Mouse (Mus musculus): ENCODE measurements at regions not wholly inside any gene's neighbourhood (a gene's known extent, or its start where the extent isn't known, plus 50 kb on each side); places are given as distances from the start of the nearest gene placed in this dataset.
"Not testable (repeated sequence)": the region's sequence is repeated elsewhere in the genome, so short reads cannot be mapped to it uniquely, and the experiment has no call there.

GRCm38 (mm10) chr13:4858341-4858740 lies 249.4 kb upstream of the Akr1e1 start:
- WGBS, result 13% methylated on average over 1 of the region's 1 CpGs
- H3K4me2 ChIP-seq (ENCODE audit: low read length), result no peak overlapping the region

GRCm38 (mm10) chr13:4839481-4839880 lies 230.5 kb upstream of the Akr1e1 start:
- H3K4me2 ChIP-seq (ENCODE audit: low read length); H3K9ac ChIP-seq (replicated peaks; ENCODE audit: low read length); H3K9me3 ChIP-seq (ENCODE audit: control insufficient read depth, low read length); ATAC-seq (ENCODE audit: low FRiP score, low TSS enrichment); H3K36me3 ChIP-seq (ENCODE audit: control insufficient read depth, insufficient read depth, low read length); DNase-seq; H3K4me3 ChIP-seq (replicated peaks; ENCODE audit: low read depth, low read length); H3K4me1 ChIP-seq (ENCODE audit: control insufficient read depth, insufficient read depth, low read length); H3K27me3 ChIP-seq (ENCODE audit: control insufficient read depth, insufficient read depth, low read length); H3K27ac ChIP-seq (replicated peaks; ENCODE audit: low read depth, low read length): not testable (repeated sequence)
- 96% methylated on average over 2 of the region's 2 CpGs for WGBS

More at GRCm38 (mm10) chr13:4858341-4858740, 249.4 kb upstream of the Akr1e1 start:
- DNase-seq, result peak; percentile 3
- Histone ChIP-seq H3K27ac (replicated peaks; ENCODE audit: low read depth, low read length) (no peak overlapping the region), H3K36me3 (ENCODE audit: control insufficient read depth, insufficient read depth, low read length) (no peaks in the 10 kb centered on the region), H3K4me1 (ENCODE audit: control insufficient read depth, insufficient read depth, low read length) (no peaks in the 10 kb centered on the region), H3K9me3 (ENCODE audit: control insufficient read depth, low read length) (no peaks in the 10 kb centered on the region), H3K4me3 (replicated peaks; ENCODE audit: low read depth, low read length) (no peak overlapping the region), H3K9ac (replicated peaks; ENCODE audit: low read length) (no peak overlapping the region), H3K27me3 (ENCODE audit: control insufficient read depth, insufficient read depth, low read length) (no peaks in the 10 kb centered on the region)
- no peak for ATAC-seq (ENCODE audit: low FRiP score, low TSS enrichment)

GRCm38 (mm10) chr13:4826756-4827155 lies 217.8 kb upstream of the Akr1e1 start:
- Histone ChIP-seq H3K27ac (replicated peaks; ENCODE audit: low read depth, low read length) (no peak overlapping the region), H3K27me3 (ENCODE audit: control insufficient read depth, insufficient read depth, low read length) (no peaks in the 10 kb centered on the region), H3K36me3 (ENCODE audit: control insufficient read depth, insufficient read depth, low read length) (no peaks in the 10 kb centered on the region), H3K9me3 (ENCODE audit: control insufficient read depth, low read length) (no peaks in the 10 kb centered on the region), H3K9ac (replicated peaks; ENCODE audit: low read length) (no peak overlapping the region), H3K4me1 (ENCODE audit: control insufficient read depth, insufficient read depth, low read length) (no peaks in the 10 kb centered on the region), H3K4me2 (ENCODE audit: low read length) (no peak overlapping the region), H3K4me3 (replicated peaks; ENCODE audit: low read depth, low read length) (no peak overlapping the region)
- DNase-seq, result no peak
- ATAC-seq (ENCODE audit: low FRiP score, low TSS enrichment), result no peak
- 89% methylated on average over 3 of the region's 3 CpGs for WGBS

GRCm38 (mm10) chr13:4825749-4826148 lies 216.8 kb upstream of the Akr1e1 start:
- not testable (repeated sequence) for H3K36me3 ChIP-seq (ENCODE audit: control insufficient read depth, insufficient read depth, low read length); H3K4me2 ChIP-seq (ENCODE audit: low read length); H3K27me3 ChIP-seq (ENCODE audit: control insufficient read depth, insufficient read depth, low read length); H3K4me1 ChIP-seq (ENCODE audit: control insufficient read depth, insufficient read depth, low read length); H3K4me3 ChIP-seq (replicated peaks; ENCODE audit: low read depth, low read length); H3K27ac ChIP-seq (replicated peaks; ENCODE audit: low read depth, low read length); H3K9me3 ChIP-seq (ENCODE audit: control insufficient read depth, low read length); H3K9ac ChIP-seq (replicated peaks; ENCODE audit: low read length); ATAC-seq (ENCODE audit: low FRiP score, low TSS enrichment); DNase-seq
- 76% methylated on average over 1 of the region's 1 CpGs for WGBS

GRCm38 (mm10) chr13:4806876-4807275 lies 197.9 kb upstream of the Akr1e1 start:
- H3K27ac ChIP-seq (replicated peaks; ENCODE audit: low read depth, low read length), result no peak overlapping the region
- WGBS, result 92% methylated on average over 2 of the region's 2 CpGs
- no peaks in the 10 kb centered on the region for H3K9me3 ChIP-seq (ENCODE audit: control insufficient read depth, low read length)
- H3K4me2 ChIP-seq (ENCODE audit: low read length), result no peak overlapping the region
- H3K9ac ChIP-seq (replicated peaks; ENCODE audit: low read length), result no peak overlapping the region
- ATAC-seq (ENCODE audit: low FRiP score, low TSS enrichment), result no peak
- no peaks in the 10 kb centered on the region for H3K27me3 ChIP-seq (ENCODE audit: control insufficient read depth, insufficient read depth, low read length)
- no peaks in the 10 kb centered on the region for H3K36me3 ChIP-seq (ENCODE audit: control insufficient read depth, insufficient read depth, low read length)
- H3K4me3 ChIP-seq (replicated peaks; ENCODE audit: low read depth, low read length), result no peak overlapping the region
- no peaks in the 10 kb centered on the region for H3K4me1 ChIP-seq (ENCODE audit: control insufficient read depth, insufficient read depth, low read length)
- no peak for DNase-seq

GRCm38 (mm10) chr13:4800666-4801065 lies 191.7 kb upstream of the Akr1e1 start:
- no peak overlapping the region for H3K4me3 ChIP-seq (replicated peaks; ENCODE audit: low read depth, low read length)
- H3K4me2 ChIP-seq (ENCODE audit: low read length), result no peak overlapping the region
- no peaks in the 10 kb centered on the region for H3K27me3 ChIP-seq (ENCODE audit: control insufficient read depth, insufficient read depth, low read length)
- ATAC-seq (ENCODE audit: low FRiP score, low TSS enrichment), result no peak
- no peak for DNase-seq
- H3K4me1 ChIP-seq (ENCODE audit: control insufficient read depth, insufficient read depth, low read length), result no peaks in the 10 kb centered on the region
- no peaks in the 10 kb centered on the region for H3K36me3 ChIP-seq (ENCODE audit: control insufficient read depth, insufficient read depth, low read length)
- no peak overlapping the region for H3K9ac ChIP-seq (replicated peaks; ENCODE audit: low read length)
- 92% methylated on average over 14 of the region's 14 CpGs for WGBS
- peaks cover 6% of the 10 kb centered on the region for H3K9me3 ChIP-seq (ENCODE audit: control insufficient read depth, low read length)
- no peak overlapping the region for H3K27ac ChIP-seq (replicated peaks; ENCODE audit: low read depth, low read length)

GRCm38 (mm10) chr13:4791139-4791538 lies 182.2 kb upstream of the Akr1e1 start:
- H3K4me2 ChIP-seq (ENCODE audit: low read length), result no peak overlapping the region
- no peak overlapping the region for H3K9ac ChIP-seq (replicated peaks; ENCODE audit: low read length)
- WGBS, result 87% methylated on average over 2 of the region's 2 CpGs
- no peak overlapping the region for H3K4me3 ChIP-seq (replicated peaks; ENCODE audit: low read depth, low read length)
- no peaks in the 10 kb centered on the region for H3K36me3 ChIP-seq (ENCODE audit: control insufficient read depth, insufficient read depth, low read length)
- ATAC-seq (ENCODE audit: low FRiP score, low TSS enrichment) (no peak), DNase-seq (no peak)
- H3K9me3 ChIP-seq (ENCODE audit: control insufficient read depth, low read length), result no peaks in the 10 kb centered on the region
- H3K27ac ChIP-seq (replicated peaks; ENCODE audit: low read depth, low read length), result no peak overlapping the region
- no peaks in the 10 kb centered on the region for H3K27me3 ChIP-seq (ENCODE audit: control insufficient read depth, insufficient read depth, low read length)
- no peaks in the 10 kb centered on the region for H3K4me1 ChIP-seq (ENCODE audit: control insufficient read depth, insufficient read depth, low read length)

- ATAC-seq (ENCODE audit: low FRiP score, low TSS enrichment), result no peak
- Histone ChIP-seq H3K27ac (replicated peaks; ENCODE audit: low read depth, low read length) (no peak overlapping the region), H3K4me2 (ENCODE audit: low read length) (no peak overlapping the region), H3K9me3 (ENCODE audit: control insufficient read depth, low read length) (no peaks in the 10 kb centered on the region), H3K36me3 (ENCODE audit: control insufficient read depth, insufficient read depth, low read length) (no peaks in the 10 kb centered on the region), H3K4me1 (ENCODE audit: control insufficient read depth, insufficient read depth, low read length) (no peaks in the 10 kb centered on the region), H3K4me3 (replicated peaks; ENCODE audit: low read depth, low read length) (no peak overlapping the region), H3K9ac (replicated peaks; ENCODE audit: low read length) (no peak overlapping the region), H3K27me3 (ENCODE audit: control insufficient read depth, insufficient read depth, low read length) (no peaks in the 10 kb centered on the region)
- 73% methylated on average over 2 of the region's 2 CpGs for WGBS
- no peak for DNase-seq
Observed at GRCm38 (mm10) chr13:4790414-4790813, 181.4 kb upstream of the Akr1e1 start.

- Histone ChIP-seq H3K9ac (replicated peaks; ENCODE audit: low read length) (no peak overlapping the region), H3K36me3 (ENCODE audit: control insufficient read depth, insufficient read depth, low read length) (no peaks in the 10 kb centered on the region), H3K4me2 (ENCODE audit: low read length) (no peak overlapping the region), H3K9me3 (ENCODE audit: control insufficient read depth, low read length) (no peaks in the 10 kb centered on the region), H3K4me1 (ENCODE audit: control insufficient read depth, insufficient read depth, low read length) (no peaks in the 10 kb centered on the region), H3K4me3 (replicated peaks; ENCODE audit: low read depth, low read length) (no peak overlapping the region), H3K27ac (replicated peaks; ENCODE audit: low read depth, low read length) (no peak overlapping the region), H3K27me3 (ENCODE audit: control insufficient read depth, insufficient read depth, low read length) (no peaks in the 10 kb centered on the region)
- ATAC-seq (ENCODE audit: low FRiP score, low TSS enrichment), result 0 out of 2 replicates have a peak, but pooled peaks have one; percentile 22
- 48% methylated on average over 3 of the region's 3 CpGs for WGBS
- no peak for DNase-seq
Observed at GRCm38 (mm10) chr13:4783290-4783689, 174.3 kb upstream of the Akr1e1 start.
